Mouse (Mus musculus) myocyte (in vitro differentiated cells): Measurements from ENCODE around the gene St6galnac3. TPM values are rescaled to one million over a fixed set of nuclear protein-coding genes. Genes with fewer than 3 reads are reported as not detected.

Experiments used
- H3K27me3 ChIP-seq: one replicate; pipeline ENCODE4 v1.6.1; 2011; ENCODE audit not compliant: control insufficient read depth, insufficient read depth, insufficient read length
- H3K36me3 ChIP-seq: one replicate; pipeline ENCODE4 v1.6.1; 2011; ENCODE audit not compliant: control insufficient read depth, insufficient read depth
- H3K4me2 ChIP-seq: one replicate; pipeline ENCODE4 v1.6.1; 2011; ENCODE audit warnings: low read depth, control low read depth
- H3K4me3 ChIP-seq: one replicate; pipeline ENCODE4 v1.5.1; 2011; ENCODE audit warnings: mild to moderate bottlenecking, control low read depth, moderate library complexity
- H3K79me2 ChIP-seq: one replicate; pipeline ENCODE4 v1.6.1; 2011; ENCODE audit not compliant: control insufficient read depth, insufficient read depth
- H3ac ChIP-seq: one replicate; pipeline ENCODE4 v1.6.1; 2011; ENCODE audit not compliant: control insufficient read depth, insufficient read length
- CEBPB ChIP-seq: IDR thresholded peaks from 2 replicates; pipeline ENCODE4 v1.6.1; 2011; ENCODE audit warnings: mild to moderate bottlenecking, moderate library complexity; ENCODE audit not compliant: poor library complexity, insufficient read depth, severe bottlenecking
- E2F4 ChIP-seq: IDR thresholded peaks from one replicate; pipeline ENCODE4 v1.6.1; 2011; ENCODE audit warnings: mild to moderate bottlenecking, control low read depth, moderate library complexity; ENCODE audit not compliant: insufficient read depth
- MAX ChIP-seq: IDR thresholded peaks from one replicate; pipeline ENCODE4 v1.6.1; 2011; ENCODE audit warnings: low read depth, mild to moderate bottlenecking, control low read depth
- MYOD1 ChIP-seq, 3 experiments: IDR thresholded peaks; one replicate each; pipeline ENCODE4 v1.6.1; 2011; ENCODE audit warnings: control low read depth in 2 of 3, low read depth in 2 of 3, mild to moderate bottlenecking in 2 of 3, moderate library complexity in 1 of 3; ENCODE audit not compliant: insufficient read length in 2 of 3, control insufficient read depth in 1 of 3
- MYOG ChIP-seq, 3 experiments: IDR thresholded peaks; one replicate each; pipeline ENCODE4 v1.6.1; 2011; ENCODE audit warnings: control low read depth in 2 of 3, low read depth in 2 of 3, mild to moderate bottlenecking in 2 of 3; ENCODE audit not compliant: insufficient read length in 2 of 3, control insufficient read depth in 1 of 3, insufficient read depth in 1 of 3
- POLR2A ChIP-seq: IDR thresholded peaks from one replicate; pipeline ENCODE4 v1.6.1; 2011; ENCODE audit warnings: low read depth, mild to moderate bottlenecking, control low read depth, moderate library complexity; ENCODE audit not compliant: insufficient read length
- POLR2AphosphoS2 ChIP-seq: IDR thresholded peaks from one replicate; pipeline ENCODE4 v1.6.1; 2011; ENCODE audit warnings: low read depth, control low read depth; ENCODE audit not compliant: insufficient read length
- REST ChIP-seq: IDR thresholded peaks from one replicate; pipeline ENCODE4 v1.6.1; 2011; ENCODE audit warnings: mild to moderate bottlenecking, control low read depth, moderate library complexity; ENCODE audit not compliant: insufficient read depth, insufficient read length
- SRF ChIP-seq: IDR thresholded peaks from one replicate; pipeline ENCODE4 v1.6.1; 2011; ENCODE audit warnings: low read depth; ENCODE audit not compliant: control insufficient read depth, insufficient read length
- TCF12 ChIP-seq: IDR thresholded peaks from one replicate; pipeline ENCODE4 v1.6.1; 2011; ENCODE audit warnings: mild to moderate bottlenecking, control low read depth; ENCODE audit not compliant: poor library complexity, insufficient read depth, severe bottlenecking
- TCF3 ChIP-seq: IDR thresholded peaks from one replicate; pipeline ENCODE4 v1.6.1; 2011; ENCODE audit warnings: low read depth, control low read depth; ENCODE audit not compliant: insufficient read length
- USF1 ChIP-seq: IDR thresholded peaks from one replicate; pipeline ENCODE4 v1.6.1; 2011; ENCODE audit warnings: low read depth, mild to moderate bottlenecking, control low read depth, moderate library complexity
- polyA plus RNA-seq: library from polyadenylated mRNA; unstranded; fragments of >200 nt; fragmentation: generic; extraction: Trizol; gene quantifications from one replicate; pipeline ENCODE4 v1.2.1, GENCODE M21; 2012; ENCODE audit warnings: missing spikeins

The St6galnac3 gene
- polyA plus RNA-seq, 1 experiment = not detected

DNA sequence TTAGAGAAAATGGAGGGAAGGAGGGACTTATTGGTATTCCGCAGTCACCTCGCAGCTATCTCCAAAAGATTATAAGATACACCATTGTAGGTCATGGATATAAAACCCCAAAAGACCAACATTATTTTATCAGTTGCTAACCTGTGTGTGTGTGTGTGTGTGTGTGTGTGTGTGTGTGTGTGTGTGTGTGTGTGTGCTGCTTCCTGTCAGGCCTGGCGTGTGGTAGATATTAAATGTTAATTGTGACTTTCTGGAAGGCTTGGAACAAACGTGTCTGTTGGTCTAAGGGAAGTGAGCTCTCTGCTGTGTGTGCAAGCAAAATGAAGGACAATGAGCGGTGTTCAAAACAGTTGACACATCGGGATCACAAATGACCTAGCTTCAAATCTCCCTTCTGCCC is 19.5 kb upstream of the St6galnac3 start:
- Histone ChIP-seq H3K4me2 (no peak overlapping the region), H3K27me3 (no peaks in the 10 kb centered on the region), H3K4me3 (no peak overlapping the region), H3K79me2 (no peaks in the 10 kb centered on the region), H3K36me3 (no peaks in the 10 kb centered on the region), H3ac (no peak overlapping the region)
- TF ChIP-seq E2F4 = no peak
- TF ChIP-seq POLR2A = no peak
- no peak for TF ChIP-seq USF1
- TF ChIP-seq TCF12 = no peak
- no peak for TF ChIP-seq REST
- TF ChIP-seq TCF3 = no peak
- TF ChIP-seq MYOD1 (IDR thresholded peaks at IDR 0.05; ENCODE audit: control insufficient read depth in 1 of 3, insufficient read length in 2 of 3, low read depth in 2 of 3) = no peak
- no peak for TF ChIP-seq MYOG (IDR thresholded peaks at IDR 0.05; ENCODE audit: control insufficient read depth in 1 of 3, insufficient read depth in 1 of 3, insufficient read length in 2 of 3, low read depth in 2 of 3)

DNA sequence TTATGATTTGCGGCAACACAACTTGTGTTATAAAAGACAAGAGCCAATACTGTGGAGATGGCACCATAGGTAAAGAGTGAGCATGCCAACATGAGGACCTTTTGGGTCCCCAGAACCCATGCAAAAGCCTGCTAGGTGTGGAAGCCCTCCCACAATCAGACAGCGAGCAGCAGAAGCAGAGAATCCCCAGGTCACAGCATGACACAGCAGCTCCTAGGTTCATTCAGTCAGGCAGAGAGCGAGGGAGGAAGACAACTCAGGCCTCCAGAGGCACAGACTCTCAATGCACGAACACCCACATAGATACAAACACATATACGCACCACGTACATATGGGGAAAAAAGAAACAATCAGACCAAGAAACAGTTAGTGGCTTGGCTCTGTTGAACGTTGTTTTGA is 16.8 kb upstream of the St6galnac3 start:
- Histone ChIP-seq H3K4me2 (no peak overlapping the region), H3ac (no peak overlapping the region), H3K27me3 (no peaks in the 10 kb centered on the region), H3K79me2 (no peaks in the 10 kb centered on the region), H3K4me3 (no peak overlapping the region), H3K36me3 (no peaks in the 10 kb centered on the region)
- TF ChIP-seq POLR2AphosphoS2 (no peak), CEBPB (no peak), SRF (no peak), REST (no peak), MYOD1 (IDR thresholded peaks at IDR 0.05; ENCODE audit: control insufficient read depth in 1 of 3, insufficient read length in 2 of 3, low read depth in 2 of 3) (no peak), MYOG (IDR thresholded peaks at IDR 0.05; ENCODE audit: control insufficient read depth in 1 of 3, insufficient read depth in 1 of 3, insufficient read length in 2 of 3, low read depth in 2 of 3) (no peak), E2F4 (no peak), MAX (no peak), USF1 (no peak), TCF12 (no peak), TCF3 (no peak), POLR2A (no peak)

DNA sequence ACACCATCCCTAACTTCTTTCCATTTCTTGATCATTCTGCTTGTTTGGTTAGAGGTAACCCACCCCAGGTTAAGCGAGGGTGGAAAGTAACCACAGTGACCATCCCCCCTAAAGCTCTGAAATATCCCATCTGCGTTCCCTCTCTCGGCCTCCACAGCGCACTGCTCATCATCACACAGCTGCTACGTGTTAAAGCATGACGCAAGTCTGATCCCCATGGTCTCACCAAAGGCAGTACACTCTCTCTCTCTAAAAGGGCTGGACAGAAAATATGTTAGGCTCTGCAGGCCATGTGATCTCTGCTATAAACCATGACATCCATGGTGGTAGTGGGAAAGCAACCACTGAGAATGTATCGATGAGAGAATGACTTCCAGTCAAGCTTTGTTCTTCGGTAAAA is 14.4 kb upstream of the St6galnac3 start:
- H3K4me3 ChIP-seq = no peak overlapping the region
- no peaks in the 10 kb centered on the region for H3K79me2 ChIP-seq
- H3K4me2 ChIP-seq = no peak overlapping the region
- H3ac ChIP-seq = no peak overlapping the region
- no peaks in the 10 kb centered on the region for H3K36me3 ChIP-seq
- H3K27me3 ChIP-seq = no peaks in the 10 kb centered on the region
- TF ChIP-seq CEBPB (no peak), POLR2AphosphoS2 (no peak), TCF3 (no peak), REST (no peak), MAX (no peak), SRF (no peak), MYOD1 (IDR thresholded peaks at IDR 0.05; ENCODE audit: control insufficient read depth in 1 of 3, insufficient read length in 2 of 3, low read depth in 2 of 3) (no peak), TCF12 (no peak), USF1 (no peak)

DNA sequence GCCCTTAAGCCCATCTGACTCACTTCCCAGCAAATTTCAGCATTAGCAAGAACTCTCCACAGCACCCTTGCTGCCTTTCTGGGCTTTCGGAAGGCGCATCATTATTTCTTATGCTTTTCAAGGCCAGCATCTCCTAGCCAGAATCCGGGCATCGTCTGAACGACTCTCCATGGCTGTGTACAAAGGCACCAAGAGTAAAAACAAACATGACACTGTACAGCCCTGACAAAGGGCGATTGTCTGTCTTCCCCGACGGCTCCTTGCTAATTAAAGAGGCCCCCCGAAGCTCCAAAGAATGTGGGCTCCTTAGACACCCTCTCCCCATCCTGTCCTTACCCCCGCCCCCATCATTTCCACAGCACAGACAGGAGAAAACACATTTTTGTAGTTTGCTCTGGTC is 13.4 kb upstream of the St6galnac3 start:
- Histone ChIP-seq H3ac (no peak overlapping the region), H3K27me3 (no peaks in the 10 kb centered on the region), H3K4me2 (no peak overlapping the region), H3K4me3 (no peak overlapping the region), H3K36me3 (no peaks in the 10 kb centered on the region), H3K79me2 (no peaks in the 10 kb centered on the region)
- TF ChIP-seq MYOG (IDR thresholded peaks at IDR 0.05; ENCODE audit: control insufficient read depth in 1 of 3, insufficient read depth in 1 of 3, insufficient read length in 2 of 3, low read depth in 2 of 3) = no peak
- TF ChIP-seq CEBPB = no peak
- no peak for TF ChIP-seq MYOD1 (IDR thresholded peaks at IDR 0.05; ENCODE audit: control insufficient read depth in 1 of 3, insufficient read length in 2 of 3, low read depth in 2 of 3)
- TF ChIP-seq USF1 = no peak
- no peak for TF ChIP-seq E2F4
- TF ChIP-seq SRF = no peak
- TF ChIP-seq POLR2A = no peak
- TF ChIP-seq POLR2AphosphoS2 = no peak
- TF ChIP-seq TCF3 = no peak
- no peak for TF ChIP-seq TCF12
- no peak for TF ChIP-seq MAX
- no peak for TF ChIP-seq REST

DNA sequence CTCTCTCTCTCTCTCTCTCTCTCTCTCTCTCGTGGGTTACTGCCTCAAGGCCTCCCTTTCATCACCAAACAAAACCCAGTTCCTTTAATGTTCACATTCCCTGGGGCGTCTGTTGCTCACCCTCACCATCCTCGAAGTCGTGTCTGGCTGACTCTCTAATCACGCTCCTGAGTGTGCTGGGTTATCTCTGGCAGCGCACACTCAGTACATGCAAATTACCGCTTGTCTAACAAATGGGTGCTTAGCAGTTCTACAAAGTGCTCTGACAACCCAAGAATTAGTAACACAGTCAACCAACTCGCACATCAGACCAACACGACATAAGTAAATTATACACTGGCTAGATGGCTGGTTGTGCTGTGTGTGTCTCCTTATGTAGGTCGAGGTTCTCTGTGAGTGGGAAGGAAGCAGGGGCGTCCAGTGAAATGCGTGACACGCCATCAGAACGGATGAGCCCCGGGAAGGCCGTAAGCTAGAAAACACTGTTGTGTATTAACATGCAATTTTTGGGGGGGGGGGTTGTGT is 11.8 kb upstream of the St6galnac3 start:
- Histone ChIP-seq H3ac (no peak overlapping the region), H3K79me2 (no peaks in the 10 kb centered on the region), H3K36me3 (no peaks in the 10 kb centered on the region), H3K27me3 (no peaks in the 10 kb centered on the region), H3K4me3 (no peak overlapping the region), H3K4me2 (no peak overlapping the region)
- TF ChIP-seq TCF3 (no peak), E2F4 (no peak), SRF (no peak)
